Mouse (Mus musculus): ENCODE data around the gene Gm42957. TPM values are rescaled to one million over a fixed set of nuclear protein-coding genes. Genes with fewer than 3 reads are reported as not detected.

Gm42957 gene
- total and polyA plus RNA-seq, 2 experiments from 2014 or later, result 0.07 to 0.38 TPM

DNA sequence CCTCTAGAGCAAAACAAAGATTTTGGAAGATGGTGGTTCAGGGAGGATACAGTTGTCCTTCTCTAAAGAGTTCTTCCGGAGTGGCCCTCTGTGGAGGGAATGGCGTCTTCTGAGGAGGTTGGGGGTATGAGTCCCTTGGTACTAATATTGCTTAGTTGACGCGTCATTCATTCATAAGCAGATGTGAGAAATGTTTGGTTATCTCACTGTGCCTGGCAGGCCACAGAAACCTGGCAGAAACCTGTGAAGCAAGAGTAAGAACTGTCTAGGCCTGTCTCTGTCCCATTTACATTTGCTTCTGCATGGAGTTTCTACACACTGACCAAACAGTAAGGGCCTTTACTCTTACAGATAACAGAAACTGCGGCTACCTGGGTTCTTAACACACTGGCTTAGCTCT is 36.2 kb downstream of the Gm42957 start:
- no peak for DNase-seq
- no peaks in the 10 kb centered on the region for H3K9me3 ChIP-seq (ENCODE audit: low read length)
- H3K4me2 ChIP-seq (ENCODE audit: low read depth), result no peak overlapping the region
- H3K27ac ChIP-seq (ENCODE audit: low read depth, low read length), result no peak overlapping the region
- no peaks in the 10 kb centered on the region for H3K27me3 ChIP-seq (ENCODE audit: insufficient read depth, low read length)
- H3K4me1 ChIP-seq (ENCODE audit: insufficient read depth), result no peaks in the 10 kb centered on the region
- WGBS, result 94% methylated on average over 5 of the region's 5 CpGs
- TF ChIP-seq CTCF (IDR thresholded peaks at IDR 0.05; ENCODE audit: low read depth), result no peak
- no peak for ATAC-seq
- H3K4me3 ChIP-seq (ENCODE audit: low read depth, low read length), result no peak overlapping the region
- H3K9ac ChIP-seq, result no peak overlapping the region
- no peaks in the 10 kb centered on the region for H3K36me3 ChIP-seq (ENCODE audit: insufficient read depth)

- Histone ChIP-seq H3K4me2 (ENCODE audit: low read depth) (no peak overlapping the region), H3K9me3 (ENCODE audit: low read length) (no peaks in the 10 kb centered on the region), H3K4me3 (ENCODE audit: low read depth, low read length) (no peak overlapping the region), H3K27me3 (ENCODE audit: insufficient read depth, low read length) (no peaks in the 10 kb centered on the region), H3K9ac (no peak overlapping the region), H3K36me3 (ENCODE audit: insufficient read depth) (no peaks in the 10 kb centered on the region), H3K27ac (ENCODE audit: low read depth, low read length) (no peak overlapping the region), H3K4me1 (ENCODE audit: insufficient read depth) (no peaks in the 10 kb centered on the region)
- no peak for DNase-seq
- no peak for ATAC-seq
- 64% methylated on average over 4 of the region's 4 CpGs for WGBS
- TF ChIP-seq CTCF (IDR thresholded peaks at IDR 0.05; ENCODE audit: low read depth), result no peak
These were observed 38.2 kb downstream of the Gm42957 start for GRCm38 (mm10) chr3:96673514-96673913.

- no peaks in the 10 kb centered on the region for H3K36me3 ChIP-seq (ENCODE audit: insufficient read depth)
- WGBS, result 83% methylated on average over 8 of the region's 8 CpGs
- TF ChIP-seq CTCF (IDR thresholded peaks at IDR 0.05; ENCODE audit: low read depth), result no peak
- no peaks in the 10 kb centered on the region for H3K4me1 ChIP-seq (ENCODE audit: insufficient read depth)
- H3K9ac ChIP-seq, result no peak overlapping the region
- DNase-seq, result no peak
- H3K4me2 ChIP-seq (ENCODE audit: low read depth), result no peak overlapping the region
- ATAC-seq, result no peak
- H3K27me3 ChIP-seq (ENCODE audit: insufficient read depth, low read length), result no peaks in the 10 kb centered on the region
- no peak overlapping the region for H3K4me3 ChIP-seq (ENCODE audit: low read depth, low read length)
- H3K9me3 ChIP-seq (ENCODE audit: low read length), result no peaks in the 10 kb centered on the region
- no peak overlapping the region for H3K27ac ChIP-seq (ENCODE audit: low read depth, low read length)
These were observed 39.2 kb downstream of the Gm42957 start for GRCm38 (mm10) chr3:96674442-96674841.

DNA sequence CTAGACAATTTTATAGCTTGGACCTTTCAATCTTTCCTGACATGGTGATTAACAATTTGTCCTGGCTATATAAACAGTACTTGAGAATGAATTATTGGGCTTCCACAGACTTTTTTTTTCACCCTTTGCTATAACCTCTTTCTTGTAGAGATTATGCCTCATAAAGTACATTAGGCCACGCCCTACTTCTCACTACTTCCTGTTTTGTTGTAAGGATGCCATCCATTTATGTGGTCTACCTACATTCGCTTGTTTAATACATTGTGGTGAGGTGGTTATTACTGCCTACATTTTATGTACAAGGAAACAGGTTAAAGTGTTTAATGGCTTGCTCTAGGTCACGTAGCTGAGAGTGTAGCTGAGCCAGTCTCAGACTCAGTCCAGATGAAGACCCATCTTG is 39.9 kb downstream of the Gm42957 start:
- Histone ChIP-seq H3K4me1 (ENCODE audit: insufficient read depth) (peaks cover 3% of the 10 kb centered on the region; the same call in 1 of the 2 replicates), H3K9ac (no peak overlapping the region), H3K27me3 (ENCODE audit: insufficient read depth, low read length) (no peaks in the 10 kb centered on the region), H3K9me3 (ENCODE audit: low read length) (no peaks in the 10 kb centered on the region), H3K4me2 (ENCODE audit: low read depth) (no peak overlapping the region), H3K27ac (ENCODE audit: low read depth, low read length) (no peak overlapping the region), H3K4me3 (ENCODE audit: low read depth, low read length) (no peak overlapping the region), H3K36me3 (ENCODE audit: insufficient read depth) (no peaks in the 10 kb centered on the region)
- DNase-seq (no peak), ATAC-seq (no peak)
- TF ChIP-seq CTCF (IDR thresholded peaks at IDR 0.05; ENCODE audit: low read depth), result no peak
- WGBS, result 80% methylated on average over 3 of the region's 3 CpGs

GRCm38 (mm10) chr3:96675690-96676089 is 40.4 kb downstream of the Gm42957 start:
- TF ChIP-seq CTCF (IDR thresholded peaks at IDR 0.05; ENCODE audit: low read depth), result no peak
- H3K36me3 ChIP-seq (ENCODE audit: insufficient read depth), result no peaks in the 10 kb centered on the region
- H3K4me3 ChIP-seq (ENCODE audit: low read depth, low read length), result no peak overlapping the region
- no peaks in the 10 kb centered on the region for H3K9me3 ChIP-seq (ENCODE audit: low read length)
- peaks cover 7% of the 10 kb centered on the region; the same call in 1 of the 2 replicates for H3K4me1 ChIP-seq (ENCODE audit: insufficient read depth)
- no peak overlapping the region for H3K4me2 ChIP-seq (ENCODE audit: low read depth)
- 25% methylated on average over 3 of the region's 3 CpGs for WGBS
- ATAC-seq (no peak), DNase-seq (no peak)
- no peak overlapping the region for H3K27ac ChIP-seq (ENCODE audit: low read depth, low read length)
- H3K27me3 ChIP-seq (ENCODE audit: insufficient read depth, low read length), result no peaks in the 10 kb centered on the region
- H3K9ac ChIP-seq, result no peak overlapping the region

GRCm38 (mm10) chr3:96678456-96678855 is 43.2 kb downstream of the Gm42957 start:
- H3K27ac ChIP-seq (ENCODE audit: low read depth, low read length), result no peak overlapping the region
- H3K4me2 ChIP-seq (ENCODE audit: low read depth), result no peak overlapping the region
- no peak for ATAC-seq
- no peak for TF ChIP-seq CTCF (IDR thresholded peaks at IDR 0.05; ENCODE audit: low read depth)
- H3K4me1 ChIP-seq (ENCODE audit: insufficient read depth), result peaks cover 7% of the 10 kb centered on the region; the same call in 1 of the 2 replicates
- H3K9me3 ChIP-seq (ENCODE audit: low read length), result no peaks in the 10 kb centered on the region
- no peak for DNase-seq
- WGBS, result 63% methylated on average over 7 of the region's 7 CpGs
- H3K36me3 ChIP-seq (ENCODE audit: insufficient read depth), result no peaks in the 10 kb centered on the region
- H3K27me3 ChIP-seq (ENCODE audit: insufficient read depth, low read length), result no peaks in the 10 kb centered on the region
- no peak overlapping the region for H3K4me3 ChIP-seq (ENCODE audit: low read depth, low read length)
- H3K9ac ChIP-seq, result no peak overlapping the region

- H3K4me1 ChIP-seq (ENCODE audit: insufficient read depth), result peaks cover 7% of the 10 kb centered on the region; the same call in 1 of the 2 replicates
- H3K27ac ChIP-seq (ENCODE audit: low read depth, low read length), result no peak overlapping the region
- no peaks in the 10 kb centered on the region; the same call in 1 of the 2 replicates for H3K27me3 ChIP-seq (ENCODE audit: insufficient read depth, low read length)
- no peak overlapping the region for H3K9ac ChIP-seq
- no peak overlapping the region for H3K4me2 ChIP-seq (ENCODE audit: low read depth)
- H3K36me3 ChIP-seq (ENCODE audit: insufficient read depth), result no peaks in the 10 kb centered on the region
- DNase-seq (no peak), ATAC-seq (no peak)
- no peak overlapping the region for H3K4me3 ChIP-seq (ENCODE audit: low read depth, low read length)
- 24% methylated on average over 5 of the region's 5 CpGs for WGBS
- H3K9me3 ChIP-seq (ENCODE audit: low read length), result no peaks in the 10 kb centered on the region
- no peak for TF ChIP-seq CTCF (IDR thresholded peaks at IDR 0.05; ENCODE audit: low read depth)
These were observed 43.9 kb downstream of the Gm42957 start for GRCm38 (mm10) chr3:96679159-96679674.

Measured in forebrain, postnatal 0 days (tissue).